Mouse (Mus musculus): ENCODE data around the gene Tmem131l.

Gene Tmem131l

GRCm38 (mm10) chr3:84015484-84016016, 24.4 kb downstream of the Tmem131l start:
- no peak for DNase-seq (ENCODE audit: low spot score in 2 of 2)

- no peak for DNase-seq (ENCODE audit: low spot score in 2 of 2)
These were observed 28.8 kb downstream of the Tmem131l start for GRCm38 (mm10) chr3:84010995-84011663.

GRCm38 (mm10) chr3:84005989-84006388, 34.0 kb downstream of the Tmem131l start:
- DNase-seq (ENCODE audit: low spot score in 2 of 2) = no peak

DNA sequence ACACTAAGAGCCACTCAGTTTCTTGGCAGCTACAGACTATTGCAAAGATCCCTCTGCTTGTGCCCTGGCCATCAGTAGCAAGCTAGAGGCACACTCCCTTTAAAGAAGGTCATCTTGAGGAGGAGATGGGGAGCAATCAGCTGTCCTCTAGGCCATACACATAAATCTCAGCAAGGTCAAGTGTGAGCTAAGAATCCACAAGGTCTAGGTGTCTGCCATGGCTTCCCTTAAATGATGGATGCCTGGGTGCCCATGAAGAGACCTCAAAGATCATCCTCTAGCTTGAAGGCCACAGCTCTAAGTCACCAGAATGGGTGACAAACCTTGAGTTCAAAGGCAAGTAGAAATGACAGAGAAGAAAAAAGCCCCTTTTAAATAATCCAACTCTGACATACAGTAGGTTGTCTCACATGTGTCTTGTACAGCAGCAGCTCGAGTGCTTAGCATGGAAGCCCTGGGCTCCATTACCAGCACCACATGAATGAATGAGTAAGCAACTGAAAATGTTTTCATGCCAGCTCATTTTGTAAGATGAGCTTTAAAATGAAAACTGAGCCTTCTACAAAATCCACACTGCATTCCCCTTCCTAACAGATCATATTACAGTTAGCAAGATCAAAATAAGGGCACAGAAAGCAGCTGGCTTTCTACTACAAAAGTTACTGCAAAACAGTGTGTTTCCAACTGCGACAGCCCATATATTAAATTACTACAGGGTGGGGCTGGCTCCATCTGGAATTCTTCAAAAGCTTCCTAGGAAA, 35.5 kb downstream of the Tmem131l start:
- DNase-seq (ENCODE audit: low spot score in 2 of 2) = no peak

- no peak for DNase-seq (ENCODE audit: low spot score in 2 of 2)
These were observed 37.4 kb downstream of the Tmem131l start for GRCm38 (mm10) chr3:84002433-84003090.

- DNase-seq (ENCODE audit: low spot score in 2 of 2) = no peak
These were observed 42.4 kb downstream of the Tmem131l start for GRCm38 (mm10) chr3:83997563-83997962.

- DNase-seq (ENCODE audit: low spot score in 2 of 2) = no peak
These were observed 42.9 kb downstream of the Tmem131l start for GRCm38 (mm10) chr3:83997036-83997435.

GRCm38 (mm10) chr3:83996086-83996485, 43.9 kb downstream of the Tmem131l start:
- no peak for DNase-seq (ENCODE audit: low spot score in 2 of 2)

- DNase-seq (ENCODE audit: low spot score in 2 of 2) = no peak
These were observed 44.6 kb downstream of the Tmem131l start for GRCm38 (mm10) chr3:83995254-83995830.

GRCm38 (mm10) chr3:83994217-83994839, 45.6 kb downstream of the Tmem131l start:
- no peak for DNase-seq (ENCODE audit: low spot score in 2 of 2)

GRCm38 (mm10) chr3:83993089-83993516, 46.9 kb downstream of the Tmem131l start:
- peak; percentile 35 to 37 for DNase-seq (ENCODE audit: low spot score in 2 of 2)

- no peak for DNase-seq (ENCODE audit: low spot score in 2 of 2)
These were observed 48.1 kb downstream of the Tmem131l start for GRCm38 (mm10) chr3:83991691-83992524.

GRCm38 (mm10) chr3:83988214-83988613, 51.8 kb downstream of the Tmem131l start:
- no peak for DNase-seq (ENCODE audit: low spot score in 2 of 2)

DNA sequence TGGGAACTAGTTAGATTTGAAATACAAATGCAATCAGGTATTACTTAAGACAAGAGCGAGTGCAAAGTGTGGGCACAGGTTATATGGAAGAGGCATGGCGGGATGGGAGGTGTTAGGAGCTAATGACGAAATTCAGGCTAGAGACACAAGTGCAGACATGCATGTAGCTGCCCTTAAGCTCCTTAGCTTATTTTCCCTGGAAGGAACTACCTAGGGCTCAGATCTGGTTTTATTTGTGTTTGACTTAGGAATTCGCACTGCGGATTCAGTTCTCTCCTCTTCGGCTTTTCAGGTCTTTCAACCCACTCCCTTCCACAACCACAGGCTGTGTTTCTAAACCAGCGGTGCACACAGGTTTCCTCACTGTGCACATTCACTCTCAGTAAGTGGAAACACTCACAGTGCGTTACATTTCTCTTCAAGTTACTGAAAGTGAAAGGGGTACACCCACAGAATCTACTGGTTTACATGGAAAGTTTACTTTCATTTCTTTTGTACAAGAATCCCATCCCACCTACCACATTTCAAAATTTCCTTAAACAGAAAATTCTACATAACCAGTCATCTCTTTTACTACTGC, 52.4 kb downstream of the Tmem131l start:
- no peak for DNase-seq (ENCODE audit: low spot score in 2 of 2)

GRCm38 (mm10) chr3:83986740-83987139, 53.2 kb downstream of the Tmem131l start:
- DNase-seq (ENCODE audit: low spot score in 2 of 2) = no peak

DNA sequence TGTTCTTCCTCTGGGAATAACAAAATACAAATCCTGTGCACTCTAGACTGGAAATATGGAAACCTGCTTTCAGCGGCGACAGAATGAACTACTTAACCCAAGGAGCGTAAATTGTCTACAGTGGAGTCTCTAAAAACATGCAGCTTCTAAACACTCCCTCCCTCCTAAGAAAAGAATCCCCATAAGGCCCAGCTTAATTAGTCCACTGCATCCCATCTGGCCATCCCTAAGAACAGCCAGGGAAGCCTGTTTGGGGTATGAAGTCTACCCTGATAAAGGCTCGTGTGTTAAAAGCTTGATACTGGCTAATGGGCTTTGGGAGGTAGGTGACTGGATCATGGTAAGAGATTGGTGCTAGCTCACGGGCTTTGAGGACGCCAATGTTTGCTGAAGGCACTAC, 54.5 kb downstream of the Tmem131l start:
- DNase-seq (ENCODE audit: low spot score in 2 of 2) = no peak

- no peak for DNase-seq (ENCODE audit: low spot score in 2 of 2)
These were observed 55.6 kb downstream of the Tmem131l start for GRCm38 (mm10) chr3:83984379-83984778.

DNA sequence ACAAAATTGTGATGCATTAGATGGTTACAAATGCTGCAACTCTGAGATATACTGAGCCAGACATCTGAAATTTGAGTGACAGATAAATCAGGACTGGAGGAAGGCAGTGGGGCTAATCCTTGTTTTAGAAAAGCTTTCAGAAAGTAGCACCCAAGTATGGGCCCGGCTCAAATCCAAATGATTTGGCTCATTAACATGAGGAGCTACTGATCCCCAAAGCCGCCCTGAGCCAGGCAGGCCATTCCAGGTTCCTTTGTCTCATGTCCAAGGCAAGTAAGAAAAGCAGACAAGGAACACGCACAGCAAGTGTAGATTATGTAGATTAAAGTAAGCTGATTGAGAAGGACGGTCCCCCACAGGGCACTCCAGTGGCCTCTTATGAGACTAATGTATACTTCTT, 57.2 kb downstream of the Tmem131l start:
- no peak for DNase-seq (ENCODE audit: low spot score in 2 of 2)

DNA sequence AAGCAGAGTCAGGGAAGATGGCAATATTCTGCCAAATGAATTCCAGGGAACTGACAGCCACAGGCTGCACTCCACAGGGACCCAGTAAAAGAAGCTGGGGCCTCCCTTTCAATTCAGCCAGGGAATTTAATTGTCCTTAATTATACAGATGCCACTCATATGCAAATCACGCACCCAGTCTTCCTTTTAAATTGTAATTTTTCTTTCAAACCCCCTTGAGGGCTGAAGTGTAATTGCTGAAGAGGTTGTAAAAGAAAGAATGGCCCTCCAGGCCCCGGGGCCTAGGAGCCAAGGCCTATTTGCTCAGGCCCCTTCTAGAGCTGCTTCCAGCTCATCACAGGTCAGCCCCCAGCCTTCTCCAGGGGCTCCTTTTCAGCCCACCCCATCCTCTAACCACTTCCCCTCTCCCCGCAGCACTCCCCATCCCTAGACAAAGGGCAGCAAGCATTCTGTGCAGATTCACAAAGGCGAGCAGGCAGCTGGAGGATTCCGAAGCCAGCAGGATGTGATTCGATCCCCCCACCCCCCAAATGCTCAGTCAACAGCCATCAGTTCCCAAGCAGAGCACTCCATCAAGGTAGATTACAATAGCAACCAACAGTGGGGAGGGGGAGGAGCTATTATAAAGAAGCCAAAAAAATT, 59.6 kb downstream of the Tmem131l start:
- DNase-seq (ENCODE audit: low spot score in 2 of 2) = peak; percentile 25 to 32
